Comparison of ENCODE assay signal across 7 mouse cellular contexts in the genomic region with DNA sequence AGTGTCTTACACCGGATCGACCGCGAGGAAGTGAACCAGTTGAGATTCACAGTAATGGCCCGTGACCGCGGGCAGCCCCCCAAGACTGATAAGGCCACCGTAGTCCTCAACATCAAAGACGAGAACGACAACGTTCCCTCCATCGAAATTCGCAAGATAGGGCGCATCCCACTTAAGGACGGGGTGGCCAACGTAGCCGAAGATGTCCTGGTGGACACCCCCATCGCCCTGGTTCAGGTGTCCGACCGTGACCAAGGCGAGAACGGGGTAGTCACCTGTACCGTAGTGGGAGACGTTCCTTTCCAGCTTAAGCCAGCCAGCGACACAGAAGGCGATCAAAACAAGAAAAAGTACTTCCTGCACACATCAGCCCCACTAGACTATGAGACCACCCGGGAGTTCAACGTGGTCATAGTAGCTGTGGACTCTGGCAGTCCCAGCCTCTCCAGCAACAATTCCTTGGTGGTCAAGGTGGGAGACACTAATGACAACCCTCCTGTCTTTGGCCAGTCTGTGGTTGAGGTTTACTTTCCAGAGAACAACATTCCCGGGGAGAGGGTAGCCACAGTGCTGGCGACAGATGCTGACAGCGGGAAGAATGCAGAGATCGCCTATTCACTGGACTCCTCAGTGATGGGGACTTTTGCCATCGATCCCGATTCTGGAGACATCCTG. TPM values are rescaled to one million over a fixed set of nuclear protein-coding genes. Genes with fewer than 3 reads are reported as not detected.
A peak's percentile ranks its signal among the peaks of the same experiment; 100 is the strongest.
DNase-seq lines count a peak whose midpoint lies in the region; ATAC-seq and TF ChIP-seq lines count a peak whose summit lies in the region.

No protein-coding gene starts in this region.

- H3K27me3 ChIP-seq in lung, embryonic 14.5 days (ENCODE audit: insufficient read depth, low read length): peaks cover 21% of the 10 kb centered on the region
- 0 out of 2 replicates have a peak, but pooled peaks cover 15% of the 10 kb centered on the region for H3K27me3 ChIP-seq in embryonic facial prominence, embryonic 12.5 days
- H3K27me3 ChIP-seq in heart, embryonic 15.5 days: no peaks in the 10 kb centered on the region
- peaks cover 73% of the 10 kb centered on the region for H3K27me3 ChIP-seq in liver, embryonic 15.5 days
- peaks cover 7% of the 10 kb centered on the region; the same call in 1 of the 2 replicates for H3K27me3 ChIP-seq in stomach, embryonic 16.5 days (ENCODE audit: control insufficient read depth, insufficient read depth, low read length)

- H3K27ac ChIP-seq in lung, embryonic 14.5 days (ENCODE audit: low read depth): no peak overlapping the region
- H3K27ac ChIP-seq in embryonic facial prominence, embryonic 12.5 days: no peak overlapping the region
- peak overlapping the region; percentile 95; the same call in 1 of the 2 replicates for H3K27ac ChIP-seq in heart, embryonic 15.5 days
- H3K27ac ChIP-seq in liver, embryonic 15.5 days (replicated peaks): no peak overlapping the region
- H3K27ac ChIP-seq in stomach, embryonic 16.5 days (ENCODE audit: low read length): no peak overlapping the region

- WGBS in lung, embryonic 14.5 days: 5% methylated on average over 34 of the region's 34 CpGs
- WGBS in embryonic facial prominence, embryonic 12.5 days: 4% methylated on average over 34 of the region's 34 CpGs
- WGBS in heart, embryonic 15.5 days: 5% methylated on average over 34 of the region's 34 CpGs
- 7% methylated on average over 34 of the region's 34 CpGs for WGBS in liver, embryonic 15.5 days (ENCODE audit: insufficient replicate concordance)
- WGBS in stomach, embryonic 16.5 days: 8% methylated on average over 34 of the region's 34 CpGs

- H3K4me1 ChIP-seq in lung, embryonic 14.5 days (ENCODE audit: insufficient read depth): no peaks in the 10 kb centered on the region
- H3K4me1 ChIP-seq in embryonic facial prominence, embryonic 12.5 days: peaks cover 24% of the 10 kb centered on the region
- H3K4me1 ChIP-seq in heart, embryonic 15.5 days (replicated peaks): 0 out of 2 replicates have a peak, but pooled peaks cover 9% of the 10 kb centered on the region
- peaks cover 58% of the 10 kb centered on the region for H3K4me1 ChIP-seq in liver, embryonic 15.5 days (replicated peaks)
- peaks cover 22% of the 10 kb centered on the region for H3K4me1 ChIP-seq in stomach, embryonic 16.5 days (ENCODE audit: control insufficient read depth, insufficient read depth, low read length)

- peak overlapping the region; percentile 67; the same call in 1 of the 2 replicates for H3K9ac ChIP-seq in lung, embryonic 14.5 days
- peak overlapping the region; percentile 71 for H3K9ac ChIP-seq in embryonic facial prominence, embryonic 12.5 days
- peak overlapping the region; percentile 82 for H3K9ac ChIP-seq in heart, embryonic 15.5 days
- H3K9ac ChIP-seq in liver, embryonic 15.5 days: no peak overlapping the region
- peak overlapping the region; percentile 78 for H3K9ac ChIP-seq in stomach, embryonic 16.5 days (ENCODE audit: low read length)

- peak overlapping the region; percentile 60 for H3K4me3 ChIP-seq in lung, embryonic 14.5 days (ENCODE audit: low read depth, low read length)
- peak overlapping the region; percentile 64 for H3K4me3 ChIP-seq in embryonic facial prominence, embryonic 12.5 days
- H3K4me3 ChIP-seq in heart, embryonic 15.5 days: peak overlapping the region; percentile 68
- H3K4me3 ChIP-seq in liver, embryonic 15.5 days (replicated peaks): peak overlapping the region; percentile 63
- H3K4me3 ChIP-seq in stomach, embryonic 16.5 days (replicated peaks; ENCODE audit: low read length): peak overlapping the region; percentile 75

- H3K4me2 ChIP-seq in lung, embryonic 14.5 days: peak overlapping the region; percentile 94
- peak overlapping the region; percentile 87 for H3K4me2 ChIP-seq in embryonic facial prominence, embryonic 12.5 days (replicated peaks)
- peak overlapping the region; percentile 91 for H3K4me2 ChIP-seq in heart, embryonic 15.5 days
- H3K4me2 ChIP-seq in liver, embryonic 15.5 days: peak overlapping the region; percentile 88
- H3K4me2 ChIP-seq in stomach, embryonic 16.5 days (ENCODE audit: low read depth, low read length): peak overlapping the region; percentile 92

- TF ChIP-seq CTCF in lung, embryonic 14.5 days (IDR thresholded peaks at IDR 0.05; ENCODE audit: low read depth): no peak

- no peaks in the 10 kb centered on the region for H3K9me3 ChIP-seq in lung, embryonic 14.5 days (ENCODE audit: low read depth, low read length)
- H3K9me3 ChIP-seq in embryonic facial prominence, embryonic 12.5 days: no peaks in the 10 kb centered on the region
- no peaks in the 10 kb centered on the region for H3K9me3 ChIP-seq in heart, embryonic 15.5 days (replicated peaks)
- H3K9me3 ChIP-seq in liver, embryonic 15.5 days (replicated peaks): no peaks in the 10 kb centered on the region
- no peaks in the 10 kb centered on the region for H3K9me3 ChIP-seq in stomach, embryonic 16.5 days (replicated peaks; ENCODE audit: control insufficient read depth, low read length)

- H3K36me3 ChIP-seq in lung, embryonic 14.5 days (ENCODE audit: insufficient read depth): no peaks in the 10 kb centered on the region
- H3K36me3 ChIP-seq in embryonic facial prominence, embryonic 12.5 days: no peaks in the 10 kb centered on the region
- no peaks in the 10 kb centered on the region for H3K36me3 ChIP-seq in heart, embryonic 15.5 days
- H3K36me3 ChIP-seq in liver, embryonic 15.5 days (replicated peaks): no peaks in the 10 kb centered on the region
- no peaks in the 10 kb centered on the region for H3K36me3 ChIP-seq in stomach, embryonic 16.5 days (ENCODE audit: control insufficient read depth, insufficient read depth, low read length)

- DNase-seq in lung, embryonic 14.5 days: peak; percentile 12
- DNase-seq in lung, adult 18-20 months: no peak
- no peak for DNase-seq in adrenal gland, adult 18-20 months (ENCODE audit: low spot score in 2 of 2)

- no peak for ATAC-seq in lung, embryonic 14.5 days (ENCODE audit: insufficient read depth)
- no peak for ATAC-seq in embryonic facial prominence, embryonic 12.5 days (ENCODE audit: insufficient number of reproducible peaks, insufficient read depth, low FRiP score, low TSS enrichment)
- ATAC-seq in heart, embryonic 15.5 days (replicated peaks; ENCODE audit: insufficient number of reproducible peaks, insufficient read depth, low FRiP score, low read depth): no peak
- ATAC-seq in liver, embryonic 15.5 days (ENCODE audit: insufficient read depth): no peak
- ATAC-seq in stomach, embryonic 16.5 days (ENCODE audit: insufficient read depth, low FRiP score): no peak

RNA-seq across cellular contexts. Expression of gene Pcdh7, which starts 2.6 kb away (rescaled TPM):
- polyA plus RNA-seq in lung, embryonic 14.5 days (2014; fragmentation: Nextera tagmentation; extraction: Ambion mirVana): 4.1 and 4.5 TPM in 2 replicates
- polyA plus RNA-seq in embryonic facial prominence, embryonic 12.5 days (2016; fragmentation: Nextera tagmentation; extraction: Ambion mirVana): 14.2 and 14.9 TPM in 2 replicates
- 21.1 and 21.8 TPM in 2 replicates for polyA plus RNA-seq in heart, embryonic 15.5 days (2015; fragmentation: Nextera tagmentation; extraction: Ambion mirVana)
- polyA plus RNA-seq in liver, embryonic 15.5 days (2015; fragmentation: Nextera tagmentation; extraction: Ambion mirVana): 0.29 and 0.40 TPM in 2 replicates
- 8.4 and 9.1 TPM in 2 replicates for polyA plus RNA-seq in stomach, embryonic 16.5 days (2015; fragmentation: Nextera tagmentation; extraction: Ambion mirVana)
- 1 to 10 TPM in 1 of 2 experiments, under 1 TPM in 1; 0.96 to 2.5 TPM for total RNA-seq in adrenal gland, adult 18-20 months (2021)
